Mouse (Mus musculus) heart, postnatal 36 days (tissue): ENCODE results near the gene C130073F10Rik. TPM values are rescaled to one million over a fixed set of nuclear protein-coding genes. Genes with fewer than 3 reads are reported as not detected.
"Not testable (repeated sequence)": the region's sequence is repeated elsewhere in the genome, so short reads cannot be mapped to it uniquely, and the experiment has no call there.

Experiments
- DNase-seq, 2 experiments: peaks; one replicate each; pipeline ENCODE4 v3.0.0; 2021 to 2022
- intact Hi-C: fragments of 180-260 bp; cut with DNase I; formaldehyde crosslinking; loops from one replicate; pipeline ENCODE4 v1.15.1; 2025
- total RNA-seq, 2 experiments: library from RNA; stranded (reverse); gene quantifications; 2 replicates each; pipeline ENCODE4 v1.2.3; 2021

Gene C130073F10Rik
- total RNA-seq, result not detected

DNA sequence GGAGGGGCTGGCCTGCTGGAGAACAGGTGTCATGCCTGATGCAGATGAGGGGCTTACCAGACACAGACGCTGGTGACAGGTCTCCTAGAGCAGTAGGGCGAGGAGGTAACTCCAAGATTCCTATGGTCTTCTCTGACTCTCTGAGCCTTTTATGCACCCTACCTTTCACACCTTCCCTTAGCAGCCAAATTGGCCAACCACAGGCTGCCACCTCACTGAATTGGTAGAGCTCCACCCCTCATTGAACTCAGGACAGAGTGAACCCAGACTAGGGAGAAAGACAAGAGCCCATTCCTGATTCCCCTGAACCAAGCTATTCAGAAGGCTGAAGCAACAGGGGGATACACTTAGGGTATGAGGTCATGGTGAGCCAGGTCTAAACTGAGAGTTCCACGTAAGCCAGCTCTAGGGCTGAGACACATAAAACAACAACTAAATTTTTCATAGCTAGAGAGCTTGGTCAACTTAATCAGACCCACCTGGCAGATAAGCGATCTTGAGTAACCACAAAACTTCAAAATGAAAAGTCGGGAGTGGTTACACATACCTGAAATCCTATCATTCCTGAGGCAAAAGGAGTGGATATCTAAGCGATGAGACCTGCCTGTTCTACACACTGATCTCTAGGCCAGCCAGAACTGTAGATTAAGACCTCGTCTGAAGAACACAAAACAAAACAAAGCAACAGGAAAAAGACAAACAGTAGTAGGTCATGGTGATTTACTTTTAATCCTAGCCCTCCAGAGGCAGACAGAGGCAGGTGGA, at the start of gene C130073F10Rik:
Gene C130073F10Rik (minus strand): TSS at position 134 of the 765 bp plus-strand sequence.
- intact Hi-C loops, result no loop called here
- no peak for DNase-seq

DNA sequence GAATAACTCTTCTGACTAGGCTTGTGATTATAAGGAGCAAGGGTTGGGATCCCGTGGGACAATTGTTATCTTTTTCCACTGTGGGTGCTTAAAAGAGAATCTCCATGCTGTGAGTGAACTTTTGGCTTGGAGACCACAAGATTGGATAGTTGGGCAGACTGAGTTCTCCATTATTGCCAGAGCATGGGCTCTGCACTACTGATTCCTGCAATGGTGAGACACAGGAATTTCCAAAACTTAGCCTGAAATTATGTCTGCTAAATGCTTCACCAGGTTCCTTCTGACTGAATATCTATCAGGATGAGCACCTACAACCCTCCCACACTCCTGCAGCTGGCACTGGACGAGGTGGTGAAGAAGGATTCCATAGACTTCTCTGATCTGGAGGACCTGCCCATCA, 46.5 kb upstream of the C130073F10Rik start, which contains the start of gene Gm12794:
Gene Gm12794 (plus strand): TSS at position 301 of the 400 bp plus-strand sequence.
- intact Hi-C loops, DNase-seq: not testable (repeated sequence)

DNA sequence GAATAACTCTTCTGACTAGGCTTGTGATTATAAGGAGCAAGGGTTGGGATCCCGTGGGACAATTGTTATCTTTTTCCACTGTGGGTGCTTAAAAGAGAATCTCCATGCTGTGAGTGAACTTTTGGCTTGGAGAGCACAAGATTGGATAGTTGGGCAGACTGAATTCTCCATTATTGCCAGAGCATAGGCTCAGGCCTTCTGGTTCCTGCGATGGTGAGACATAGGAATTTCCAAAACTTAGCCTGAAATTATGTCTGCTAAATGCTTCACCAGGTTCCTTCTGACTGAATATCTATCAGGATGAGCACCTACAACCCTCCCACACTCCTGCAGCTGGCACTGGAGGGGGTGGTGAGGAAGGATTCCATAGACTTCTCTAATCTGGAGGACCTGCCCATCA, 15.2 kb upstream of the C130073F10Rik start, which contains the start of gene Gm12800:
Gene Gm12800 (plus strand): TSS at position 301 of the 400 bp plus-strand sequence.
- DNase-seq, intact Hi-C loops: not testable (repeated sequence)

DNA sequence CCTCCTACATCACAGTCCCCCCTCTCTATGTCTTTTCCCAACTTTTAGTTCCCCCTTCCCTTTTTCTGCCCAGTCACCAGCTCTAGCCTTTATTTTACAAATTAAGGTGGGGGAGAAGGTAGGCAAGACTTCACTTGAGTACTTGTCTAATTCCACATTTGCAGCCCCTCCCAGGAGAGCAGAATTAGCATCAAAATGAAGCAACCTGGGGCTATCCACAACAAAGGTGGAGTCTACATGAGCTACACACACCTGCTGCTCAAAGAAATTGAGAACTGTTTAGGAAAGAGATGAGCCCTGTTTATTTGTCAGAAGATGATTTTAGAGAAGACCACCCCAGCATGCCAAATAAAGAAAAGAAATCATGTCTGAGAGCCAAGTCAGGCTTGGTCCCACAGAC, 4.2 kb downstream of the C130073F10Rik start:
- no peak for DNase-seq
- intact Hi-C loops, result no loop called here

DNA sequence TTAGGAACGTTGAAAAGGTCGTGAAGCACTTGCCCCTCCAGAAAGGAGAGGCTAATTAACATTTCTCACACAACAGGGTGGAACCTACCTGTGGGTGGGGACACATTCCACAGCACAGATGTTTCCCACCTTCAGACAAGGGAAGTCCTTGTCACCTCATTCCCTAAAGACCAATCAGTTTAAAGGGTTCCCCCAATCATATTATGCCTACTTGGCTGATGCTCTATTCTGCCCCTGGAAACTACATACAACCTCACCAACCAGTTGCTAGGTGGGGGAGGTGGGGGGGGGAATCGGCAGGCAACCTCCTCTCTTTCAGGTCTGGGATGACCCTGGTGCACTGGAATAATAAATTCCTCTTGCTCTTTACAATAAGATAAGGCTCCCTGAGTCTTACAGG, 9.9 kb downstream of the C130073F10Rik start:
- intact Hi-C loops, result no loop called here
- DNase-seq, result no peak

DNA sequence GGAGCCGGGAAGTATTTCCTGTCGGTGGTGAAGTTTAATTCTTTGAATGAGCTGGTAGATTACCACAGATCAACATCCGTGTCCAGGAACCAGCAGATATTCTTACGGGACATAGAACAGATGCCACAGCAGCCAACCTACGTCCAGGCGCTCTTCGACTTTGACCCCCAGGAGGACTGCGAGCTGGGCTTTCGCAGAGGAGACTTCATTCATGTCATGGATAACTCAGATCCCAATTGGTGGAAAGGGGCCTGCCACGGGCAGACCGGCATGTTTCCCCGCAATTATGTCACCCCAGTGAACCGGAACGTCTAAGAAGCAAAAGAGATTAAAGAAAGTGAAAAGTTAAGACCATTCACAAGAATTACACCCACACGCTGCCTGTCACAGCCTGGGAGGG, 17.9 kb downstream of the C130073F10Rik start:
- intact Hi-C loops, result loop anchor here (2.0 kb wide), 1 partner anchor 17 kb away; no protein-coding TSS in a partner anchor
- DNase-seq, result not testable (repeated sequence)

DNA sequence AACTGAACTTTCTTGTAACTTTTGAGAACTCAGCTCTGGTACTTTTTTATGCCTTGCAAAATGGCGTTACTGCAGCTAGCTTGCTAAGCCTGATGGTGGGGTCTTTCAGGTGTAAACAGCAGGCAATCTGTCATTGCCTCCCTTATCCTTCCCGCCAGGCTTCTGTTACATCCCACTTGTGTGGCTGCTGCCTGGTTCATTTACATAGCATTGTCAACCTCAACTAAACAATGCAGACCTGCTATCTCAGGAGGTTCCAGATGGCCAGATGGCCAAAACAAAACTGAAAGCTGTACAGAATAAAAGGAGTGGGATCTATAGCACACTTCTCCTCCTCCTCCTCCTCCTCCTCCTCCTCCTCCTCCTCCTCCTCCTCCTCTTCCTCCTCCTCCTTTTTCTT, 21.6 kb downstream of the C130073F10Rik start:
- intact Hi-C loops, DNase-seq: not testable (repeated sequence)

DNA sequence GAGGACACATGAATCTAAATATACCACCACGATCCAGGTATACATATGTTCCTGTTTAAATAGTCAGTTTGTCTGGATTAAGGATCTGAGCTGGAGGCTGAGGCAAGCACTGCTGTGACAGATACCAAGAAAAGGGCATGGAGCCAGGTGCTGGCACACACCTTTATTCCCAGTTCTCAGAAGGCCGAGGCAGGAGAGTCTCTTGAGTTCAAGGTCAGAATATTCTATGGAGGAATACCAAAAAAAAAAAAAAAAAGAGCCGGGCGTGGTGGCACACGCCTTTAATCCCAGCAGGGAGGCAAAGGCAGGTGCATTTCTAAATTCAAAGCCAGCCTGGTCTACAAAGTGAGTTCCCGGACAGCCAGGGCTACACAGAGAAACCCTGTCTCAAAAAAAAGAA, 31.3 kb downstream of the C130073F10Rik start:
- intact Hi-C loops, result no loop called here
- no peak for DNase-seq

DNA sequence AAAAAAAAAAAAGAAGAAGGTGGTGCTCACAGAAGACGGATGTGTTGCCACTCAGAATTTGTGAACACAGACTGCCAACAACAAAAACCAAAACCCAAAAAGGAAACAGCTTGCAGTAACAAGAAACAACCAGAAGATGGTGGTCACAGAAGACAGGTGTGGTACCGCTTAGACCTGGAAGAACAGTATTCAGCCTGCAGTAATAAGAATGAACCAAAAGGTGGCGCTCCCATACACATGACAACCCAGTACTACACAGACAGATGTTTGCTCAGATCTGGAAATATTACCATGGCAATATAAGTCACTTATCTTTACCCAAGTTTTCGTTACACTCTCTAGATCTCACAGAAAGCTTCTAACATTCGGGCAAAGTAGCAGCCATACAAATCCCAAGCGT, 32.7 kb downstream of the C130073F10Rik start:
- DNase-seq, result no peak
- intact Hi-C loops, result no loop called here

DNA sequence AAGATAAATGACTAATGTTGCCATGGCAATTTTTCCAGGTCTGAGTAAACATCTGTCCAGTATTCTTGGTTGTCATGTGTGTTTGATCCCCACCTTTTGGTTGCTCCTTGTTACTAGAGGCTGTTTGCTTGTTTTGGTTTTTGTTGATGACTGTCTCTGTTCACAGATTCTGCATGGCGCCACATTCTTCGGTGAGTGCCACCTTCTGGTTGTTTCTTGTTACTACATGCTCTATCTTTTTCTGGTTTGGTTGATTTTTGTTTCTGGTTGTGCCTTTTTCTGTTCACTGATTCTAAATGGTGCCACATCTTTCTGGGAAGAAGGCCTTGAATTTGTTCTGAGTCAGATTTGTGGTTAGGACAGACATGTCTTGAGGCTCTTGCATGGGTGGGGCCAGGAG, 42.7 kb downstream of the C130073F10Rik start:
- intact Hi-C loops, result no loop called here
- DNase-seq, result no peak

DNA sequence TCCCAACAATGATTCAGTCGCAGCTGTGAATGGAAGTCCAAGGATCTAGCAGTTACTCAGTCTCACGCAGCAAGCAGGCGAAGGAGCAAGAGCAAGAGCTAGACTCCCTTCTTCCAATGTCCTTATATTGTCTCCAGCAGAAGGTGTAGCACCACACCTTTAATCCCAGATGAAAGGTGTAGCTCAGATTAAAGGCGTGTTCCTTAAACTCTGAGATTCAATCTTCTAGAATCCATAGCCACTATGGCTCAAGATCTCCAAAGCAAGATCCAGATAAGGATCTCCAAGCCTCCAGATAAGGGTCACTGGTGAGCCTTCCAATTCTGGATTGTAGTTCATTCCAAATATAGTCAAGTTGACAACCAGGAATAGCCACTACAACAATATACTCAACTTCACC, 49.7 kb downstream of the C130073F10Rik start, which contains the start of gene B020004J07Rik:
Gene B020004J07Rik (minus strand): TSS at position 101 of the 400 bp plus-strand sequence.
- intact Hi-C loops, DNase-seq: not testable (repeated sequence)

Other genes with a start within 250 kb of the C130073F10Rik start
- 10 to 100 TPM; 30.0 to 30.1 TPM for gene Leprot, start 246.1 kb downstream of the C130073F10Rik start, total RNA-seq
- 1 to 10 TPM; 3.5 to 4.5 TPM for gene Lepr, start 176.4 kb downstream of the C130073F10Rik start, total RNA-seq
- not detected for gene B020004J07Rik, start 49.8 kb downstream of the C130073F10Rik start, total RNA-seq
- gene Gm12800, start 15.3 kb upstream of the C130073F10Rik start, total RNA-seq, result not detected
- gene Gm12794, start 46.6 kb upstream of the C130073F10Rik start, total RNA-seq, result not detected
- not detected for gene Gm12790, start 87.3 kb upstream of the C130073F10Rik start, total RNA-seq
- not detected for gene Gm12789, start 92.8 kb upstream of the C130073F10Rik start, total RNA-seq
- gene Pde4b, start 193.8 kb upstream of the C130073F10Rik start, total RNA-seq, result 10 to 100 TPM; 19.9 to 30.2 TPM